Mouse (Mus musculus): Measurements from ENCODE around the gene Rere.

DNA sequence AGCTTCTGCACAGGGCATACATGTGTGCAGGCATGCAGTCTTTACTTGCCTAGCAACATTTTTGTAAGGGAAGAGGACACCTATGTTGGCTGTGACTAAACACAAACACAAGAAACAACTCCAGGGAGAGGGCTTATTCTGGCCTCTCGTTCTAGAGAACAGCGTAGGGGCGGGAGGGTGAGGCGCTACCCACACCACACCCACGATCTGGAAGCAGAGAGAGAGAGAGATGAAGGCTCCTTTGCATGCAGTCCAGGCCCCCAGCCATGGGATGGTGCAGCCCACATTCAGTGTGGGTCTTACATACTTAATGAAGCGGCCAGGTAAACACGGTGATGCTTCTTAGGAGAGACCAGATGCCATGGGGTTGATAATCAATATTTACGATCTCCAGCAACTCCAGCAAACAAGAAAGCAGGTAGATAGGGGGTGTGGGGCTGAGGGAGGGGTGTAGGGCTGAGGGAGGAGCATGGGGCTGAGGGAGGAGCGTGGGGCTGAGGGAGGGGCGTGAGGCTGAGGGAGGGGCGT lies 371.7 kb downstream of the Rere start:
- TF ChIP-seq CHD2 (IDR thresholded peaks at IDR 0.05; ENCODE audit: low read depth, low read length): no peak
- TF ChIP-seq MAFK (IDR thresholded peaks at IDR 0.05; ENCODE audit: insufficient read depth, low read depth, low read length): no peak
- no peak for TF ChIP-seq ZC3H11A (IDR thresholded peaks at IDR 0.05; ENCODE audit: borderline replicate concordance, low read depth, low read length)
- no peak for TF ChIP-seq HCFC1 (IDR thresholded peaks at IDR 0.05; ENCODE audit: borderline replicate concordance, insufficient read depth, low read length)
